Mouse (Mus musculus) C3H10T1/2 (cell line): Measurements from ENCODE around the gene Olfr39. TPM values are rescaled to one million over a fixed set of nuclear protein-coding genes. Genes with fewer than 3 reads are reported as not detected.

Experiments used
- polyA plus RNA-seq, 2 experiments: library from polyadenylated mRNA; unstranded; fragments of >200 nt; fragmentation: generic; extraction: Trizol; gene quantifications; one replicate each; pipeline ENCODE4 v1.2.1; 2012; ENCODE audit warnings: missing spikeins in 2 of 2

The Olfr39 gene
- not detected for polyA plus RNA-seq

DNA sequence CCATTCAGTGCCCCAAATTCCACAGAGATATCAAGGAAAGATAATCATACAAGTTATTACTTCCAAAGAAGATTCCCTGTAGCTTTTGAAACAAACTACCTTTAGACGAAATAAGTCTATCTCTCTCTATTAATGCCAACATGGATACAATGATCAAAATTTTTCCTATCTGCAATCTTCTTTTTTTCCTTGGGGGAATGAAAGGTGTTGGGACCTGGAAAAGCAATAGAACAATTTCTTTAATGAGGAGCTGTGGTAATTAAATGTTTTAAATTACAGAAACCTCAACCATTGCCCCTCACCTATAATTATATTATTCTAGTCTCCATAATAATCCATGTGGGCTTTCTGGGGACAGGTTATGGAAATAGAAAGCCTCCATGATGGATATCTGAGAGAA lies at the start of gene Olfr39:
TSS of gene Olfr39 (plus strand) at position 301 of the 400 bp plus-strand sequence.

DNA sequence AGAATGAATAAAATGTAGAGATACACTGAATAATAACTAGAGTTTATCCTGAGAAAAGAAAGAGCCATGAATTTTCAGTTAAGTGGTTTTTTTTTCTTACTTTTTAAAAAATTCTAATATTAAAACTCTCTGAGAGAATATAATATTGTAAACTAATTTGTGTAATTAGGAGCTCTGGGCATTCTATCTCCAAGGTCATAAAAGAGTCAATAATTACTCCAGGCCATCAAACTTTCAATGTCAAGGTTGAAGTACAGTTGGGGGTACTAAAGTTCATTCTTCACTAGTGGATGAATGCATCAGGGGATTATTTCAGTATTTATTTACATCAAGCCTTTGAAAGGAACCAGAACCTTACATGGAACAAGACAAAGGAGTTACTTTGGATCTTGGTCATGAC lies 45.3 kb upstream of the Olfr39 start, which contains the start of gene Olfr872:
TSS of gene Olfr872 (plus strand) at position 301 of the 400 bp plus-strand sequence.

DNA sequence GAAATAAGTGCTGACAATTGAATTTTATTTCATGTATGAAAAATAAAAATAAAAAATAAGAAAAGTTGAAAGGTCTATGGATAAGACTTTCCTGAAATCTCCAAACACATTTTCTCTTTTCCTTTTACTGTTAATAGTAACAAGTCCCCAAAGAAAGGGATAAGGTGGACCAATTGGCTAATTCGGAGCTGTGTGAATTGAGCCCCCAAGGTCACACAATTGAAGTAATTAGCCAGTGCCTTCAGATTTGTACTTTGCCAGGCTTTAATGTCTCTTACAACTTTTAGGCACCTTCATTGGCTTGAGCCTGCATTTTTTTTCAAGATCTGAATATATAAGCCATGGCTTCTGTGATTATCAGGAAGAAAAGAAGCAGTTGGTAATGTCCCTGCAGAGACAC lies 16.1 kb downstream of the Olfr39 start, which contains the start of gene Olfr873:
TSS of gene Olfr873 (plus strand) at position 301 of the 400 bp plus-strand sequence.

DNA sequence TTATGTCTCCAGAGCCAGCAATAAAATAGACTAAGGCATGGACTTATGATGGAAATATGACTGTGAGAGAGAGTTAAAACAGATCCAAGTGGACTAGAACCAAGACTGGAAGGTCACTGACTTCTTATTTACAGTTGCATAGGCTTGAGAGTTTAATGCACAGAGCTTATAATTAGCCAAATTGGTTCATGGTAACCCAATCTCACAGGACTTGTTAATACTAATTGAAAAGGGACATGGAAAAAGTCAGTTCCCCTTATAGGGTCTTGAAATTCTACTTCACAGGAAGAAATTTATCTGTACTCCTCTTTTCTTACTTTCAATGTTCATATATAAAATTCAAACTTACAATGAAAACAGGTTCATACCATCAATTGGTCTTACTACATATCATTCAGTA lies 53.8 kb downstream of the Olfr39 start, which contains the start of gene Olfr18:
TSS of gene Olfr18 (minus strand) at position 101 of the 400 bp plus-strand sequence.

Other genes starting within 250 kb of the Olfr39 start
- gene Olfr867, start 224.8 kb upstream of the Olfr39 start, polyA plus RNA-seq = not detected
- gene Olfr868, start 183.7 kb upstream of the Olfr39 start, polyA plus RNA-seq = not detected
- gene Olfr869, start 153.3 kb upstream of the Olfr39 start, polyA plus RNA-seq = not detected
- not detected for gene Olfr870, start 108.3 kb upstream of the Olfr39 start, polyA plus RNA-seq
- gene Olfr871, start 70.1 kb upstream of the Olfr39 start, polyA plus RNA-seq = not detected
- gene Olfr872, start 45.2 kb upstream of the Olfr39 start, polyA plus RNA-seq = not detected
- gene Olfr873, start 16.2 kb downstream of the Olfr39 start, polyA plus RNA-seq = not detected
- gene Olfr18, start 53.7 kb downstream of the Olfr39 start, polyA plus RNA-seq = under 1 TPM in 1 of 2 experiments, not detected in 1; 0.01 TPM
- gene Zfp560, start 102.8 kb downstream of the Olfr39 start, polyA plus RNA-seq = 10 to 100 TPM in 1 of 2 experiments, 1 to 10 TPM in 1; 6.8 to 12.3 TPM
- under 1 TPM; 0.06 to 0.81 TPM for gene Zfp26, start 177.8 kb downstream of the Olfr39 start, polyA plus RNA-seq
- 1 to 10 TPM in 1 of 2 experiments, under 1 TPM in 1; 0.40 to 6.5 TPM for gene Zfp426, start 210.4 kb downstream of the Olfr39 start, polyA plus RNA-seq
- gene Zfp266, start 239.1 kb downstream of the Olfr39 start, polyA plus RNA-seq = 1 to 10 TPM in 1 of 2 experiments, under 1 TPM in 1; 0.25 to 4.9 TPM